Mouse (Mus musculus) limb, embryonic 13.5 days (tissue): ENCODE measurements at regions not wholly inside any gene's neighbourhood (a gene's known extent, or its start where the extent isn't known, plus 50 kb on each side); places are given as distances from the start of the nearest gene placed in this dataset.

Source experiments
- ATAC-seq: fragments of 200-750 bp; cut with Nextera tagmentation; 2 replicates; pipeline ENCODE4 v1.8.0; 2017; ENCODE audit warnings: low read depth, moderate number of reproducible peaks, moderate TSS enrichment; ENCODE audit not compliant: low FRiP score
- H3K27ac ChIP-seq: fragments of 300-500 bp; sonication (generic); 2 replicates; pipeline ENCODE4 v1.5.1; 2015; ENCODE audit warnings: inconsistent platforms, mild to moderate bottlenecking, moderate library complexity
- H3K27me3 ChIP-seq: fragments of 300-500 bp; sonication (generic); 2 replicates; pipeline ENCODE4 v1.6.1; 2015; ENCODE audit warnings: mild to moderate bottlenecking, inconsistent platforms
- H3K36me3 ChIP-seq: fragments of 300-500 bp; sonication (generic); 2 replicates; pipeline ENCODE4 v1.6.1; 2015; ENCODE audit warnings: inconsistent platforms, mild to moderate bottlenecking, moderate library complexity
- H3K4me1 ChIP-seq: fragments of 300-500 bp; sonication (generic); 2 replicates; pipeline ENCODE4 v1.6.1; 2015; ENCODE audit warnings: inconsistent platforms
- H3K4me2 ChIP-seq: fragments of 300-500 bp; sonication (generic); replicated peaks from 2 replicates; pipeline ENCODE4 v1.6.1; 2015; ENCODE audit warnings: inconsistent platforms, mild to moderate bottlenecking, moderate library complexity
- H3K4me3 ChIP-seq: fragments of 300-500 bp; sonication (generic); 2 replicates; pipeline ENCODE4 v1.5.1; 2015; ENCODE audit warnings: moderate library complexity, mild to moderate bottlenecking, inconsistent platforms
- H3K9ac ChIP-seq: fragments of 300-500 bp; sonication (generic); 2 replicates; pipeline ENCODE4 v1.6.1; 2015; ENCODE audit warnings: mild to moderate bottlenecking, inconsistent platforms
- H3K9me3 ChIP-seq: fragments of 300-500 bp; sonication (generic); 2 replicates; pipeline ENCODE4 v1.6.1; 2016; ENCODE audit warnings: inconsistent platforms
- WGBS: fragments of 180-500 bp; shearing (Covaris S2); methylation state at CpG from one replicate; pipeline ENCODE4 v1.1.7; 2015; 5-methylcytosine and 5-hydroxymethylcytosine counted together

- ATAC-seq = no peak
- H3K27me3 ChIP-seq = no peaks in the 10 kb centered on the region
- H3K9me3 ChIP-seq = no peaks in the 10 kb centered on the region; the same call in 1 of the 2 replicates
- no peaks in the 10 kb centered on the region for H3K36me3 ChIP-seq
- no peak overlapping the region for H3K4me2 ChIP-seq
- no peak overlapping the region for H3K9ac ChIP-seq
- WGBS = 53% methylated on average over 4 of the region's 4 CpGs
- H3K4me1 ChIP-seq = no peaks in the 10 kb centered on the region
- H3K27ac ChIP-seq = no peak overlapping the region
- no peak overlapping the region for H3K4me3 ChIP-seq
Observed at GRCm38 (mm10) chr11:109061971-109062370, 82.2 kb downstream of the E030025P04Rik start.

GRCm38 (mm10) chr11:109060527-109060908 lies 83.7 kb downstream of the E030025P04Rik start:
- H3K27ac ChIP-seq = no peak overlapping the region
- no peak overlapping the region for H3K4me2 ChIP-seq
- H3K27me3 ChIP-seq = no peaks in the 10 kb centered on the region
- no peak for ATAC-seq
- 71% methylated on average over 3 of the region's 3 CpGs for WGBS
- H3K36me3 ChIP-seq = no peaks in the 10 kb centered on the region
- H3K4me3 ChIP-seq = no peak overlapping the region
- H3K9me3 ChIP-seq = no peaks in the 10 kb centered on the region; the same call in 1 of the 2 replicates
- no peaks in the 10 kb centered on the region for H3K4me1 ChIP-seq
- no peak overlapping the region for H3K9ac ChIP-seq

DNA sequence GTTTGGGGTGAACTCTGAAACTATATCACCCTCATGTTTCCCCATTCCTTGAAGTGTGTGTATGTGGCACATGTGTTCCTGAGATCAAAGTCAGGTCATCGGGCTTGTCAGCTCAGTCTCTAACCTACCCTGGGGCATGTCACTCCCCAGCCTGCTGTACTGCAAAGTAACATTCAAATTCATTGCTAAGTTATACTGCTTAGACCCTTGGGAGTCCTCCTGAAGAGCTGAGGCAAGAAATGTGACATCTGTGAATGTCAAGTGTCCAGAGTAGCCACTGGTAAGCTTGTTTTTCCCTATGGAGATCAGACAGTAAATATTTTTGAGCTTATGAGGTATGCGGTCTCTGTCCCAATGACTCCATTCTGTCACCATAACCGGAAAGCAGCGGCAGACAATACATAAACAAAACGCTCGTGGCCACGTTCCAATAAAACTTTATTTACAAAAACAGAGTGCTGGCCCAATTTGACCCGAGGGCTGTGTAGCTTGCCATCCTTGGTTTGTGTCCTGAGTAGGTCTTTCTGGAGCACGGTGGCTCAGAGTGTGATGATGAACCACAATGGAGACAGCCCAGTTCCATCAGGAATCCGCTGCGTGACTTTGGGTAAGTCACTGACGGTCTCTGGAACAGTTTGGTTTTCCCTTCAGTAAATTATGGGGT lies 84.2 kb downstream of the E030025P04Rik start:
- no peak for ATAC-seq
- no peaks in the 10 kb centered on the region for H3K4me1 ChIP-seq
- no peak overlapping the region for H3K4me3 ChIP-seq
- H3K36me3 ChIP-seq = no peaks in the 10 kb centered on the region
- H3K9ac ChIP-seq = no peak overlapping the region
- H3K27ac ChIP-seq = no peak overlapping the region
- H3K9me3 ChIP-seq = no peaks in the 10 kb centered on the region; the same call in 1 of the 2 replicates
- H3K4me2 ChIP-seq = no peak overlapping the region
- H3K27me3 ChIP-seq = no peaks in the 10 kb centered on the region
- WGBS = 82% methylated on average over 12 of the region's 12 CpGs

DNA sequence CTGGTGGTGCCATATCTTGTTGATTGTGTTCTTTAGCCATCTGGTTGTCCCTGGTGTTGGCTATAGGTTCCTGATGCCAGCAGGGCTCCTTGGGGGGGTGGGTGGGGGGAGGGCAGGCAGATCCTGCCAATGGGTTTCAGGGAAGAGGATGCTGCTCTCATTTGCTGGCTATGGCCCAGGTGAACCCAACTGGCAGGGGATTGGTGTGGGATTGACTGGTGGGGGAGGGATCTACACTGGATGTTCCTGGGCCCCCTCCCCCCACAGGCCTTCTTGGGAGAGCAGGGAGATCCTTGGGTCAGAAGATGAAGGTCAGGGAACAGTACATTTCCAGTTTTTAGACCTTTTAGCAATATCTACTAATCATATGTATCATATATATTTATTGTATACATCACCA lies 86.1 kb downstream of the E030025P04Rik start:
- ATAC-seq = no peak
- H3K27me3 ChIP-seq = no peaks in the 10 kb centered on the region
- H3K4me3 ChIP-seq = no peak overlapping the region

DNA sequence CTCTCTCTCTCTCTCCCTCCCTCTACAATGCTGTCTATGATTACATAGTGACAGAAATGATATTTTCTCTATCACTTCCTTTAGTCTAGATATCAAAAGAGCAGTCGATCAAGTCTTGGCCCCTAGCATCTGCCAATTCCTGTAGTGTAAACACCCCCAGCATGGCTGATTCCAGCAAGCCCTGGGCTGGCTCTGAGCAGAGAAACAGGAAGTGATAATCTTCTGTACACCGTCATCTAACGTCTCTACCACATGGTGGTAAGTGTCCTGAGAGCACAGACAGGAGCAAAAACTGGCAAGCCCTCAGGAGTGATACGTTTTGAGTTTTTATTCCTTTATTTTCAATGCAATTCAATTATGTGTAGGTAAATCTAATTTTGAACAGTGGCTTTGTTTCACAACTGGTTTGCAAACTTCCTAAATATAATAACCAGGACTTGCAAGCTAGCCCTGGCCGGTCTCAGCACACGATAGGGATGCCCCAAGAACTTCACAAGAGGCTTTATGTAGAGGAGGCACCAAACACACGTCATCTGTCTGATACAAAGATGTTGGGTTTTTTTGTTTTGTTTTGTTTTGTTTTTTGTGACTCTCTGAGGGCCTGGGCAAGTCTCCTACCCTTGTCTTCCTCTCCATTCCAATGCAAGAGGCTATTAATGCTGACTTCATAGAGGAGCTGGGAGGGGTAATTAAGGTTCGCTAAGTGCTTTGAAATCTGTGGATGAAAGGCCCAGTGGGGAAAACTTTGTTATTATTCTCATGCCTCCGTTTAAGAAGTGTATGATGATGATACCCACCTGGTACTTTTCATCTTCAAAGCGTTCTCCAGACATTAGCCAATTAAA lies 95.7 kb downstream of the E030025P04Rik start:
- H3K36me3 ChIP-seq = no peaks in the 10 kb centered on the region
- H3K27me3 ChIP-seq = no peaks in the 10 kb centered on the region
- no peak overlapping the region for H3K9ac ChIP-seq
- H3K4me1 ChIP-seq = no peaks in the 10 kb centered on the region
- no peak for ATAC-seq
- no peak overlapping the region for H3K27ac ChIP-seq
- no peaks in the 10 kb centered on the region for H3K9me3 ChIP-seq
- no peak overlapping the region for H3K4me3 ChIP-seq
- no peak overlapping the region for H3K4me2 ChIP-seq
- WGBS = 52% methylated on average over 10 of the region's 10 CpGs

More for the DNA sequence above, 86.1 kb downstream of the E030025P04Rik start:
- Histone ChIP-seq H3K4me1 (no peaks in the 10 kb centered on the region), H3K9me3 (no peaks in the 10 kb centered on the region), H3K27ac (no peak overlapping the region), H3K9ac (no peak overlapping the region), H3K4me2 (no peak overlapping the region), H3K36me3 (no peaks in the 10 kb centered on the region)

DNA sequence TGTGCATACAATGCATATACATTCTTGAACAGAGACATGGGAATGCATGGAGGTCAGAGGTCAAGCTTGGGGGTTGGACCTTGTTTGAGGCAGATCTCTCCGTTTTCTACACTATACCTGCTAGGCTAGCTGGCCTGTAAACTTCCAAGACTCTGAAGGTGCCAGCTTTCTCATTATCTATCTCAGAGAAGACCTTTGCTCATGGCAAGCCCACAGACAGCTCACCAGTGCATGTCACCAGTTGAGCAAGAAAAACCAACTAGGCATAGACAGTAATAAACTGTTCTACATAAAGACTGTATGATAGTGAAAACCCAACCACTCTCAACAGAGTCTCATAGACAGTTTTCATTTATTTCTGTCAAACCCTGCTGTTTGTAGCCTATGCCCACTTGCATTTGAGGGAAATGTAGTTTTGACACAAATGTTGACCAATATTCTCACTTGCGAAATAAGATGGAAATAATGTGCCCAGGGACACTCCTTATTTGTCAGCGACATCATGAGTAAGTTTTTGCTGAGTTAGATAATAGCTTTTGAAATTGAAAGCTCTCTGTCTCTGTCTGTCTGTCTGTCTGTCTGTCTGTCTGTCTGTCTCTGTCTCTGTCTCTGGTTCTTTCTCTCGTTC lies 96.6 kb downstream of the E030025P04Rik start:
- no peak for ATAC-seq
- no peaks in the 10 kb centered on the region for H3K9me3 ChIP-seq
- no peak overlapping the region for H3K27ac ChIP-seq
- H3K4me1 ChIP-seq = no peaks in the 10 kb centered on the region
- H3K4me2 ChIP-seq = no peak overlapping the region
- H3K27me3 ChIP-seq = no peaks in the 10 kb centered on the region
- 89% methylated on average over 4 of the region's 4 CpGs for WGBS
- no peak overlapping the region for H3K9ac ChIP-seq
- no peak overlapping the region for H3K4me3 ChIP-seq
- no peaks in the 10 kb centered on the region for H3K36me3 ChIP-seq

DNA sequence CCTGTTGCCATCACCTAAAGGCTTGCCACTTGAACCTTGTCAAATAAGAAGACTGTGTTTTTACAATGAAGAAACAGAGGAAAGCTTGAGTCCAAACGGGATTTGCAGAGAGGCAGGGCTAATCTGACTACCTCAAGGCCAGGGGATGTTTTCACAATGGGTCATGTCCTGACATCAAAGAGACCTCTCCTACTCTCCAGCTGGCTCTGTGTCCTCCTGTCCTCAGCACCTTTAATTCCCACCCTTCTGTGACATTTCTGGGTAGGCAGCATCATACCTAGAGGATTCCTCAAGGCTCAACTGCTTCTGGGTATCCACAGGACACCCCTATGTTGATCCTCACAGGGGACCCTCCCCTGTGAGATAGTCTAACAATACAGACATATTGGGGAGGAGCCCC lies 97.7 kb downstream of the E030025P04Rik start:
- Histone ChIP-seq H3K4me2 (no peak overlapping the region), H3K4me3 (no peak overlapping the region), H3K9ac (no peak overlapping the region), H3K27me3 (no peaks in the 10 kb centered on the region), H3K9me3 (no peaks in the 10 kb centered on the region), H3K4me1 (no peaks in the 10 kb centered on the region), H3K36me3 (no peaks in the 10 kb centered on the region), H3K27ac (no peak overlapping the region)
- WGBS = 17% methylated on average over 1 of the region's 1 CpGs
- ATAC-seq = no peak

GRCm38 (mm10) chr11:109040519-109040916 lies 103.7 kb downstream of the E030025P04Rik start:
- 74% methylated on average over 7 of the region's 7 CpGs for WGBS
- Histone ChIP-seq H3K9ac (no peak overlapping the region), H3K36me3 (no peaks in the 10 kb centered on the region), H3K27me3 (no peaks in the 10 kb centered on the region), H3K27ac (no peak overlapping the region), H3K4me2 (no peak overlapping the region), H3K4me1 (peaks cover 9% of the 10 kb centered on the region), H3K9me3 (no peaks in the 10 kb centered on the region), H3K4me3 (no peak overlapping the region)
- ATAC-seq = no peak

GRCm38 (mm10) chr11:109039792-109040518 lies 104.2 kb downstream of the E030025P04Rik start:
- no peak overlapping the region for H3K4me3 ChIP-seq
- H3K4me2 ChIP-seq = no peak overlapping the region
- no peak for ATAC-seq
- H3K36me3 ChIP-seq = no peaks in the 10 kb centered on the region
- H3K27me3 ChIP-seq = no peaks in the 10 kb centered on the region
- WGBS = 77% methylated on average over 6 of the region's 6 CpGs
- no peak overlapping the region for H3K9ac ChIP-seq
- H3K27ac ChIP-seq = no peak overlapping the region
- H3K9me3 ChIP-seq = no peaks in the 10 kb centered on the region
- peaks cover 10% of the 10 kb centered on the region for H3K4me1 ChIP-seq

DNA sequence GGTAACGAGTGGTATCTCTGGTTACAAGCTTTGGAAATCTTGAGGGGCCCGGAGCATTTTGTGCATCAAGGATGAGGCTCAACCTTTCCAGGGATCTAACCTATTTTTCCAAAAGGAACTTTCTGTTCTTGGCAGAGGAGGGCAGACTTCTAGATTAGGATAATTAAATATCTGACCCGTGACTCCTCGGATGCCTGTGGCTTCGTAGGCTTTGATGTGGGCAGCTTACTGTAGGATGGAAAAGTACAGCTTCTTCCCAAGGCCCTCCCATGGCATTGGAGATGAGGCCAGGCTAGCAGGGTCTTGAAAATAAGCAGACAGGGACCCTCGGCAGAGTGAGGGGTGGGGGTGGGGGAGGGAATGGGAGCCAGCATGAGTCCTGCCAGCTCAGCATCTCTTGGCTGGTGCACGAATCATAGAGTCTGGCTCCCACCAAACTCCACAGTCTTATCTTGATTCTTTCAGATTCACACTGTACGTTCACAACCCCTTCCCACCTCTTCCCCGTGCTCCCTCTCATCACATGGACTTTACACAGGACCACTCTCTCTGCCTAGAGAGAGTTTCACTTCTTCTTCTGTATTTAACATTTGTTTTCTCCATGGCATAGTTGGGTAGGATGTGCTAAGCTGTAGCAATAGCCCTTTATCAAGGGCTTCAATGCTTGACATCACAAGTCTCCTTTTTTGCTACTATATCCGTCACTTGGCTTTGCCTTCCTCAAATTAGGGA lies 104.9 kb downstream of the E030025P04Rik start:
- 67% methylated on average over 10 of the region's 10 CpGs for WGBS
- Histone ChIP-seq H3K4me2 (no peak overlapping the region), H3K27ac (no peak overlapping the region), H3K9ac (no peak overlapping the region), H3K4me3 (no peak overlapping the region), H3K4me1 (peaks cover 17% of the 10 kb centered on the region), H3K9me3 (no peaks in the 10 kb centered on the region), H3K36me3 (no peaks in the 10 kb centered on the region), H3K27me3 (no peaks in the 10 kb centered on the region)
- ATAC-seq = no peak

GRCm38 (mm10) chr11:109038136-109038535 lies 106.0 kb downstream of the E030025P04Rik start:
- no peak overlapping the region for H3K4me3 ChIP-seq
- no peaks in the 10 kb centered on the region for H3K36me3 ChIP-seq
- no peak for ATAC-seq
- no peak overlapping the region for H3K9ac ChIP-seq
- no peaks in the 10 kb centered on the region for H3K27me3 ChIP-seq
- H3K9me3 ChIP-seq = no peaks in the 10 kb centered on the region
- WGBS = 60% methylated on average over 7 of the region's 7 CpGs
- H3K4me2 ChIP-seq = no peak overlapping the region
- no peak overlapping the region for H3K27ac ChIP-seq
- peaks cover 24% of the 10 kb centered on the region for H3K4me1 ChIP-seq
